Mouse (Mus musculus): ENCODE data around the gene Otog. TPM values are rescaled to one million over a fixed set of nuclear protein-coding genes. Genes with fewer than 3 reads are reported as not detected.

Otog gene
- not detected in 2 replicates for polyA plus RNA-seq (2015; fragmentation: Nextera tagmentation; extraction: Ambion mirVana)

GRCm38 (mm10) chr7:46240696-46241095, at the start of gene Otog:
TSS of gene Otog (plus strand) at chr7:46240987.
- H3K4me2 ChIP-seq (ENCODE audit: low read depth, low read length), result no peak within 1 kb of the TSS

DNA sequence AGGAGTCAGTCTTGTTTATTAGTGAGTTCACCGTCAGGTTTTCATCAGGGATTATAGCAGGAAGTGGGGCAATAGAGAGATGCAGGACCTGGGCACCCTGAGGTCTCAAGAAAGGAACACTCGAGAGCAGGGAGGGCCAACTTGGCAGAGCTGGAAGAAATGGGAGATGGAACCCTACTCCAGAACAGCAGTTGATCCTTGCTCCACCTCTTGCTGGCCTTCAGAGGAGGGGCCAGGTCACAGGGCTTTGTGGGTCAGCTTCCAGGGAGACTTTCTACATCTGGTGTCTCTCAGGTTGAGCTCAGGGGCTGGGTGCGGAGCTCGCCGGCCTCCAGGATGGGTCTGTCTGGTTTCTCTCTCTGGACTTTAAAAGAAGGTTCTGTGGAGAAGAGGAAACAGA, 45.4 kb upstream of the Otog start:
- Histone ChIP-seq H3K4me1 (ENCODE audit: insufficient read depth) (no peaks in the 10 kb centered on the region), H3K9me3 (ENCODE audit: low read length) (no peaks in the 10 kb centered on the region), H3K9ac (replicated peaks) (no peak overlapping the region), H3K36me3 (replicated peaks; ENCODE audit: insufficient read depth, low read length) (no peaks in the 10 kb centered on the region), H3K4me2 (ENCODE audit: low read depth, low read length) (no peak overlapping the region), H3K4me3 (ENCODE audit: low read depth, low read length) (no peak overlapping the region), H3K27me3 (ENCODE audit: insufficient read depth, low read length) (no peaks in the 10 kb centered on the region; the same call in 1 of the 2 replicates), H3K27ac (ENCODE audit: low read depth) (no peak overlapping the region)
- WGBS (ENCODE audit: insufficient replicate concordance), result 72% methylated on average over 5 of the region's 5 CpGs
- ATAC-seq (no peak), DNase-seq (no peak)
- TF ChIP-seq EP300 (IDR thresholded peaks at IDR 0.05; ENCODE audit: low read depth) (no peak), CTCF (IDR thresholded peaks at IDR 0.05; ENCODE audit: low read depth) (no peak)

More at GRCm38 (mm10) chr7:46240696-46241095, at the start of gene Otog:
- Histone ChIP-seq H3K4me1 (ENCODE audit: insufficient read depth) (no peaks in the 10 kb centered on the region), H3K27me3 (ENCODE audit: insufficient read depth, low read length) (no peaks in the 10 kb centered on the region), H3K9ac (replicated peaks) (no peak within 1 kb of the TSS), H3K27ac (ENCODE audit: low read depth) (no peak within 1 kb of the TSS), H3K4me3 (ENCODE audit: low read depth, low read length) (no peak within 1 kb of the TSS), H3K9me3 (ENCODE audit: low read length) (no peaks in the 10 kb centered on the region), H3K36me3 (replicated peaks; ENCODE audit: insufficient read depth, low read length) (no peaks in the 10 kb centered on the region)
- DNase-seq (no peak), ATAC-seq (no peak)
- TF ChIP-seq CTCF (IDR thresholded peaks at IDR 0.05; ENCODE audit: low read depth) (no peak), EP300 (IDR thresholded peaks at IDR 0.05; ENCODE audit: low read depth) (no peak)
- 50% methylated on average over 2 of the region's 2 CpGs for WGBS (ENCODE audit: insufficient replicate concordance)

GRCm38 (mm10) chr7:46200021-46200420, 40.8 kb upstream of the Otog start:
- no peak overlapping the region for H3K4me2 ChIP-seq (ENCODE audit: low read depth, low read length)
- no peak overlapping the region for H3K9ac ChIP-seq (replicated peaks)
- no peak for ATAC-seq
- TF ChIP-seq EP300 (IDR thresholded peaks at IDR 0.05; ENCODE audit: low read depth) (no peak), CTCF (IDR thresholded peaks at IDR 0.05; ENCODE audit: low read depth) (no peak)
- H3K27ac ChIP-seq (ENCODE audit: low read depth), result no peak overlapping the region
- 52% methylated on average over 6 of the region's 6 CpGs for WGBS (ENCODE audit: insufficient replicate concordance)
- H3K4me1 ChIP-seq (ENCODE audit: insufficient read depth), result no peaks in the 10 kb centered on the region
- DNase-seq, result no peak
- no peaks in the 10 kb centered on the region for H3K9me3 ChIP-seq (ENCODE audit: low read length)
- no peaks in the 10 kb centered on the region for H3K27me3 ChIP-seq (ENCODE audit: insufficient read depth, low read length)
- H3K36me3 ChIP-seq (replicated peaks; ENCODE audit: insufficient read depth, low read length), result no peaks in the 10 kb centered on the region
- H3K4me3 ChIP-seq (ENCODE audit: low read depth, low read length), result no peak overlapping the region

DNA sequence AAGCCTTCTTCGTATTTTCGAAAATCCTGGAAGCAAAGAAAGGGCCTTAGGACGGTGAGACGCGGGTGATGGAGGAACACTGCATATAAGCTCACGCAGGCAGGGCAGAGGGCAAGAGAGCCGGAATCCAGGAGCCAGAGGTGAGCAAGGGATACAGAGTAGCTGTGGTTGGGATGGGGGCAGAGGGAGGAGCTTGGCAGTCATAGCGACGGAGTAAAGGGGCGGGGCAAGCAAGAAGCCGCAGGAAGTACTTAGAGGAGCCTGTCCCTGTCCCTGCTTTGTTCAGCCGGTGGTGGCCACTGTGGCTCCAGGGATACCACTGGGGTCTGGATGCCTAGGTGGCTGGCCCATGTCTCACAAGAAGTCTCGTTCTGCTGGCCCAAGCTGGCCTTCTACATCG, 39.1 kb upstream of the Otog start:
- no peak overlapping the region for H3K4me3 ChIP-seq (ENCODE audit: low read depth, low read length)
- no peak overlapping the region for H3K4me2 ChIP-seq (ENCODE audit: low read depth, low read length)
- no peak overlapping the region for H3K9ac ChIP-seq (replicated peaks)
- no peaks in the 10 kb centered on the region for H3K9me3 ChIP-seq (ENCODE audit: low read length)
- no peak overlapping the region for H3K27ac ChIP-seq (ENCODE audit: low read depth)
- TF ChIP-seq CTCF (IDR thresholded peaks at IDR 0.05; ENCODE audit: low read depth), result no peak
- TF ChIP-seq EP300 (IDR thresholded peaks at IDR 0.05; ENCODE audit: low read depth), result no peak
- 26% methylated on average over 14 of the region's 14 CpGs for WGBS (ENCODE audit: insufficient replicate concordance)
- no peaks in the 10 kb centered on the region for H3K36me3 ChIP-seq (replicated peaks; ENCODE audit: insufficient read depth, low read length)
- no peaks in the 10 kb centered on the region for H3K27me3 ChIP-seq (ENCODE audit: insufficient read depth, low read length)
- no peak for ATAC-seq
- H3K4me1 ChIP-seq (ENCODE audit: insufficient read depth), result no peaks in the 10 kb centered on the region
- no peak for DNase-seq

GRCm38 (mm10) chr7:46204046-46204471, 36.7 kb upstream of the Otog start:
- H3K36me3 ChIP-seq (replicated peaks; ENCODE audit: insufficient read depth, low read length), result no peaks in the 10 kb centered on the region
- DNase-seq, result peak; percentile 49
- no peak overlapping the region for H3K9ac ChIP-seq (replicated peaks)
- H3K4me2 ChIP-seq (ENCODE audit: low read depth, low read length), result no peak overlapping the region
- H3K27me3 ChIP-seq (ENCODE audit: insufficient read depth, low read length), result no peaks in the 10 kb centered on the region
- no peaks in the 10 kb centered on the region for H3K4me1 ChIP-seq (ENCODE audit: insufficient read depth)
- WGBS (ENCODE audit: insufficient replicate concordance), result 43% methylated on average over 11 of the region's 11 CpGs
- ATAC-seq, result no peak
- H3K4me3 ChIP-seq (ENCODE audit: low read depth, low read length), result no peak overlapping the region
- H3K27ac ChIP-seq (ENCODE audit: low read depth), result no peak overlapping the region
- TF ChIP-seq EP300 (IDR thresholded peaks at IDR 0.05; ENCODE audit: low read depth), result no peak
- peak; percentile 54 for TF ChIP-seq CTCF (IDR thresholded peaks at IDR 0.05; ENCODE audit: low read depth)
- H3K9me3 ChIP-seq (ENCODE audit: low read length), result no peaks in the 10 kb centered on the region

GRCm38 (mm10) chr7:46204775-46205174, 36.0 kb upstream of the Otog start:
- no peaks in the 10 kb centered on the region for H3K4me1 ChIP-seq (ENCODE audit: insufficient read depth)
- H3K36me3 ChIP-seq (replicated peaks; ENCODE audit: insufficient read depth, low read length), result no peaks in the 10 kb centered on the region
- H3K27me3 ChIP-seq (ENCODE audit: insufficient read depth, low read length), result no peaks in the 10 kb centered on the region
- WGBS (ENCODE audit: insufficient replicate concordance), result 48% methylated on average over 6 of the region's 6 CpGs
- DNase-seq (no peak), ATAC-seq (no peak)
- H3K9me3 ChIP-seq (ENCODE audit: low read length), result no peaks in the 10 kb centered on the region
- no peak overlapping the region for H3K4me3 ChIP-seq (ENCODE audit: low read depth, low read length)
- H3K4me2 ChIP-seq (ENCODE audit: low read depth, low read length), result no peak overlapping the region
- TF ChIP-seq CTCF (IDR thresholded peaks at IDR 0.05; ENCODE audit: low read depth) (no peak), EP300 (IDR thresholded peaks at IDR 0.05; ENCODE audit: low read depth) (no peak)
- H3K27ac ChIP-seq (ENCODE audit: low read depth), result no peak overlapping the region
- H3K9ac ChIP-seq (replicated peaks), result no peak overlapping the region

DNA sequence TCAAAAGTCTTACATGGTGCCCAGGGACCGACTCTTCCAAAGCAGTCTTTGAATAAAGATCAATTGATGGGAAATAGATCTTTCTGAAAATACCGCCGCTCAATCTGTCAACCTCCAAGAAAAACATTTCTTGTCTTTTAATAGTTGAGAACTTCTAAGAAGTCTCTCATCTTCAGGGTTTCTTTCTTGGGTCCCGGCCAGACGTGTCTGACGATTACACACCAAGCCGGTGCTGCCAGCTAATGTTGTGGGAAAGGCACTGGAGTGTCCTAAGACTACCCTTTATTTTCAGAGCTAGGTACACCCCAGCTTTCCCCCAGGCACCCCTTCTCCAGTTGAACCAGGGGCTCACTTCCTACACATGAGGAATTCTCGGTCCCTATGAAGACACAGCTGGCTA, 32.7 kb upstream of the Otog start:
- no peaks in the 10 kb centered on the region for H3K4me1 ChIP-seq (ENCODE audit: insufficient read depth)
- no peak overlapping the region for H3K4me3 ChIP-seq (ENCODE audit: low read depth, low read length)
- no peaks in the 10 kb centered on the region for H3K36me3 ChIP-seq (replicated peaks; ENCODE audit: insufficient read depth, low read length)
- H3K9me3 ChIP-seq (ENCODE audit: low read length), result no peaks in the 10 kb centered on the region
- no peaks in the 10 kb centered on the region for H3K27me3 ChIP-seq (ENCODE audit: insufficient read depth, low read length)
- H3K4me2 ChIP-seq (ENCODE audit: low read depth, low read length), result no peak overlapping the region
- DNase-seq (no peak), ATAC-seq (no peak)
- no peak overlapping the region for H3K27ac ChIP-seq (ENCODE audit: low read depth)
- WGBS (ENCODE audit: insufficient replicate concordance), result 83% methylated on average over 8 of the region's 8 CpGs
- TF ChIP-seq EP300 (IDR thresholded peaks at IDR 0.05; ENCODE audit: low read depth), result no peak
- no peak for TF ChIP-seq CTCF (IDR thresholded peaks at IDR 0.05; ENCODE audit: low read depth)
- no peak overlapping the region for H3K9ac ChIP-seq (replicated peaks)

Measured in liver, postnatal 0 days (tissue).